In genomic region chr15:78846352-78846751, GRCm38 (mm10) we compare ENCODE assay signal across 13 mouse cellular contexts. TPM values are rescaled to one million over a fixed set of nuclear protein-coding genes. Genes with fewer than 3 reads are reported as not detected.
DNase-seq lines count a peak whose midpoint lies in the region; ATAC-seq and TF ChIP-seq lines count a peak whose summit lies in the region.
"Had no signal": no experiment of that assay in that cellular context is flagged by ENCODE, and none has a peak within 500 bp of the region (broad histone marks: within the 10 kb centered on the region; RNA-seq: fewer than 3 reads in every experiment).

No protein-coding gene starts in this region.

- H3K9me3 ChIP-seq in heart, embryonic 12.5 days (replicated peaks) = no peaks in the 10 kb centered on the region
- H3K9me3 ChIP-seq in heart, embryonic 11.5 days (replicated peaks; ENCODE audit: control insufficient read depth, low read length) = no peaks in the 10 kb centered on the region
- H3K9me3 ChIP-seq in kidney, embryonic 16.5 days (ENCODE audit: low read length) = no peaks in the 10 kb centered on the region
- H3K9me3 ChIP-seq in lung, postnatal 0 days (ENCODE audit: low read length) = no peaks in the 10 kb centered on the region
- H3K9me3 ChIP-seq in stomach, postnatal 0 days (ENCODE audit: control insufficient read depth, low read length) = no peaks in the 10 kb centered on the region
- H3K9me3 ChIP-seq: limb, embryonic 15.5 days; midbrain, embryonic 10.5 days had no signal

- H3K36me3 ChIP-seq in heart, embryonic 12.5 days = peaks cover 30% of the 10 kb centered on the region
- no peaks in the 10 kb centered on the region; the same call in 1 of the 2 replicates for H3K36me3 ChIP-seq in heart, embryonic 11.5 days (ENCODE audit: control insufficient read depth, insufficient read depth, low read length)
- H3K36me3 ChIP-seq in kidney, embryonic 16.5 days (ENCODE audit: insufficient read depth, low read length) = peaks cover 9% of the 10 kb centered on the region
- H3K36me3 ChIP-seq in lung, postnatal 0 days (ENCODE audit: insufficient read depth, low read length) = peaks cover 24% of the 10 kb centered on the region; the same call in 1 of the 2 replicates
- H3K36me3 ChIP-seq in stomach, postnatal 0 days (ENCODE audit: control insufficient read depth, insufficient read depth, low read length) = peaks cover 9% of the 10 kb centered on the region; the same call in 1 of the 2 replicates
- H3K36me3 ChIP-seq: midbrain, embryonic 10.5 days had no signal

- no peak for ATAC-seq in heart, embryonic 12.5 days (ENCODE audit: insufficient number of reproducible peaks, low FRiP score)
- ATAC-seq in heart, embryonic 11.5 days (replicated peaks; ENCODE audit: insufficient number of reproducible peaks, low FRiP score, low TSS enrichment) = no peak
- ATAC-seq in kidney, embryonic 16.5 days (ENCODE audit: low FRiP score, low TSS enrichment) = no peak
- ATAC-seq in lung, postnatal 0 days = no peak
- no peak for ATAC-seq in stomach, postnatal 0 days (ENCODE audit: low FRiP score, low TSS enrichment)

- no peak for TF ChIP-seq EP300 in lung, postnatal 0 days (IDR thresholded peaks at IDR 0.05)
- no peak for TF ChIP-seq EP300 in stomach, postnatal 0 days (optimal IDR thresholded peaks at IDR 0.05)

- no peak overlapping the region for H3K4me3 ChIP-seq in heart, embryonic 12.5 days
- no peak overlapping the region for H3K4me3 ChIP-seq in heart, embryonic 11.5 days (ENCODE audit: low read depth, low read length)
- no peak overlapping the region for H3K4me3 ChIP-seq in kidney, embryonic 16.5 days (ENCODE audit: low read length)
- H3K4me3 ChIP-seq in lung, postnatal 0 days (ENCODE audit: low read depth, low read length) = peak overlapping the region; percentile 76; the same call in 1 of the 2 replicates
- no peak overlapping the region for H3K4me3 ChIP-seq in stomach, postnatal 0 days (ENCODE audit: low read depth, low read length)
- H3K4me3 ChIP-seq: limb, embryonic 15.5 days; midbrain, embryonic 10.5 days had no signal

- no peak for DNase-seq in kidney, adult 8-10 months
- no peak for DNase-seq in lung, postnatal 0 days (ENCODE audit: low spot score)
- no peak for DNase-seq in lung, adult 18-20 months
- DNase-seq in stomach, postnatal 0 days (ENCODE audit: low spot score) = no peak
- no peak for DNase-seq in embryo, embryonic 10.5 days (ENCODE audit: low spot score)
- DNase-seq: cerebellum, adult 18-20 months; right cerebral cortex, postnatal 4 days had no signal

- TF ChIP-seq CTCF in lung, postnatal 0 days (IDR thresholded peaks at IDR 0.05) = no peak
- TF ChIP-seq CTCF in stomach, postnatal 0 days (IDR thresholded peaks at IDR 0.05; ENCODE audit: low read depth) = no peak

- peak overlapping the region; percentile 79 for H3K4me2 ChIP-seq in heart, embryonic 12.5 days
- H3K4me2 ChIP-seq in heart, embryonic 11.5 days = no peak overlapping the region
- H3K4me2 ChIP-seq in kidney, embryonic 16.5 days (replicated peaks; ENCODE audit: low read depth, low read length) = 0 out of 2 replicates have a peak overlapping the region, but pooled peaks have one; percentile 78
- peak overlapping the region; percentile 78 for H3K4me2 ChIP-seq in lung, postnatal 0 days (replicated peaks; ENCODE audit: low read depth, low read length)
- 0 out of 2 replicates have a peak overlapping the region, but pooled peaks have one; percentile 17 for H3K4me2 ChIP-seq in stomach, postnatal 0 days (replicated peaks; ENCODE audit: low read depth)
- H3K4me2 ChIP-seq: limb, embryonic 15.5 days had no signal

- WGBS in heart, embryonic 12.5 days = 79% methylated on average over 8 of the region's 8 CpGs
- WGBS in heart, embryonic 11.5 days (ENCODE audit: insufficient replicate concordance) = 72% methylated on average over 8 of the region's 8 CpGs
- WGBS in kidney, embryonic 16.5 days = 63% methylated on average over 8 of the region's 8 CpGs
- 59% methylated on average over 8 of the region's 8 CpGs for WGBS in lung, postnatal 0 days
- 69% methylated on average over 8 of the region's 8 CpGs for WGBS in stomach, postnatal 0 days

- 0 out of 2 replicates have a peak overlapping the region, but pooled peaks have one; percentile 37 for H3K9ac ChIP-seq in heart, embryonic 12.5 days
- H3K9ac ChIP-seq in heart, embryonic 11.5 days (ENCODE audit: low read depth, low read length) = no peak overlapping the region
- peak overlapping the region; percentile 31; the same call in 1 of the 2 replicates for H3K9ac ChIP-seq in kidney, embryonic 16.5 days (replicated peaks; ENCODE audit: low read length)
- H3K9ac ChIP-seq in lung, postnatal 0 days (replicated peaks; ENCODE audit: low read depth) = no peak overlapping the region
- H3K9ac ChIP-seq in stomach, postnatal 0 days (ENCODE audit: low read length) = peak overlapping the region; percentile 45; the same call in 1 of the 2 replicates
- H3K9ac ChIP-seq: limb, embryonic 15.5 days had no signal

- peaks cover 70% of the 10 kb centered on the region for H3K4me1 ChIP-seq in heart, embryonic 12.5 days (replicated peaks)
- H3K4me1 ChIP-seq in heart, embryonic 11.5 days (ENCODE audit: control insufficient read depth, insufficient read depth, low read length) = peaks cover 50% of the 10 kb centered on the region
- H3K4me1 ChIP-seq in kidney, embryonic 16.5 days (ENCODE audit: insufficient read depth, low read length) = peaks cover 48% of the 10 kb centered on the region
- peaks cover 35% of the 10 kb centered on the region for H3K4me1 ChIP-seq in lung, postnatal 0 days (ENCODE audit: insufficient read depth, low read depth, low read length)
- peaks cover 15% of the 10 kb centered on the region for H3K4me1 ChIP-seq in stomach, postnatal 0 days (replicated peaks; ENCODE audit: control insufficient read depth, insufficient read depth)

- H3K27ac ChIP-seq in heart, embryonic 12.5 days (ENCODE audit: poor library complexity, severe bottlenecking) = no peak overlapping the region
- H3K27ac ChIP-seq in heart, embryonic 11.5 days (ENCODE audit: low read depth, low read length) = no peak overlapping the region
- H3K27ac ChIP-seq in kidney, embryonic 16.5 days (ENCODE audit: low read length) = peak overlapping the region; percentile 96
- H3K27ac ChIP-seq in lung, postnatal 0 days (ENCODE audit: low read length) = peak overlapping the region; percentile 97
- peak overlapping the region; percentile 98 for H3K27ac ChIP-seq in stomach, postnatal 0 days (replicated peaks)
- H3K27ac ChIP-seq: limb, embryonic 15.5 days had no signal

- 0 out of 2 replicates have a peak, but pooled peaks cover under 1% of the 10 kb centered on the region for H3K27me3 ChIP-seq in heart, embryonic 12.5 days (replicated peaks)
- peaks cover 2% of the 10 kb centered on the region; the same call in 1 of the 2 replicates for H3K27me3 ChIP-seq in heart, embryonic 11.5 days (ENCODE audit: control insufficient read depth, insufficient read depth, low read length)
- H3K27me3 ChIP-seq in kidney, embryonic 16.5 days (ENCODE audit: insufficient read depth, low read length) = peaks cover 5% of the 10 kb centered on the region; the same call in 1 of the 2 replicates
- H3K27me3 ChIP-seq in lung, postnatal 0 days (replicated peaks; ENCODE audit: insufficient read depth, low read length) = no peaks in the 10 kb centered on the region
- no peaks in the 10 kb centered on the region for H3K27me3 ChIP-seq in stomach, postnatal 0 days (ENCODE audit: control insufficient read depth, insufficient read depth, low read length)

RNA-seq across cellular contexts. Expression of gene Cdc42ep1, which starts 3.9 kb away (rescaled TPM):
- polyA plus RNA-seq in heart, embryonic 12.5 days (2016; fragmentation: Nextera tagmentation; extraction: Ambion mirVana) = 40.5 and 40.8 TPM in 2 replicates
- polyA plus RNA-seq in heart, embryonic 11.5 days (2014; fragmentation: Nextera tagmentation; extraction: Ambion mirVana) = 24.1 and 29.7 TPM in 2 replicates
- 58.5 and 59.7 TPM in 2 replicates for polyA plus RNA-seq in kidney, embryonic 16.5 days (2015; fragmentation: Nextera tagmentation; extraction: Ambion mirVana)
- polyA plus RNA-seq in lung, postnatal 0 days (2015; fragmentation: Nextera tagmentation; extraction: Ambion mirVana) = 107 and 109 TPM in 2 replicates
- 37.7 and 45.4 TPM in 2 replicates for polyA plus RNA-seq in stomach, postnatal 0 days (2015; fragmentation: Nextera tagmentation; extraction: Ambion mirVana)

RNA-seq across cellular contexts. Expression of gene Lgals2, which starts 9.0 kb away (rescaled TPM):
- 0.84 TPM in 1 of 2 replicates, not detected in the other for polyA plus RNA-seq in heart, embryonic 12.5 days (2016; fragmentation: Nextera tagmentation; extraction: Ambion mirVana)
- 0.49 TPM in 1 of 2 replicates, not detected in the other for polyA plus RNA-seq in heart, embryonic 11.5 days (2014; fragmentation: Nextera tagmentation; extraction: Ambion mirVana)
- 0.54 and 0.77 TPM in 2 replicates for polyA plus RNA-seq in kidney, embryonic 16.5 days (2015; fragmentation: Nextera tagmentation; extraction: Ambion mirVana)
- 1.6 and 2.4 TPM in 2 replicates for polyA plus RNA-seq in lung, postnatal 0 days (2015; fragmentation: Nextera tagmentation; extraction: Ambion mirVana)
- 39.4 and 39.5 TPM in 2 replicates for polyA plus RNA-seq in stomach, postnatal 0 days (2015; fragmentation: Nextera tagmentation; extraction: Ambion mirVana)
- polyA plus RNA-seq: forebrain, embryonic 11.5 days; midbrain, embryonic 10.5 days had no signal

RNA-seq across cellular contexts. Expression of gene Gga1, which starts 30.6 kb away (rescaled TPM):
- 54.0 and 54.7 TPM in 2 replicates for polyA plus RNA-seq in heart, embryonic 12.5 days (2016; fragmentation: Nextera tagmentation; extraction: Ambion mirVana)
- 29.3 and 31.7 TPM in 2 replicates for polyA plus RNA-seq in heart, embryonic 11.5 days (2014; fragmentation: Nextera tagmentation; extraction: Ambion mirVana)
- polyA plus RNA-seq in kidney, embryonic 16.5 days (2015; fragmentation: Nextera tagmentation; extraction: Ambion mirVana) = 54.7 and 61.9 TPM in 2 replicates
- polyA plus RNA-seq in lung, postnatal 0 days (2015; fragmentation: Nextera tagmentation; extraction: Ambion mirVana) = 49.7 and 51.5 TPM in 2 replicates
- 35.6 and 39.3 TPM in 2 replicates for polyA plus RNA-seq in stomach, postnatal 0 days (2015; fragmentation: Nextera tagmentation; extraction: Ambion mirVana)

RNA-seq across cellular contexts. Expression of gene Card10, which starts 43.5 kb away (rescaled TPM):
- 6.1 and 7.5 TPM in 2 replicates for polyA plus RNA-seq in heart, embryonic 12.5 days (2016; fragmentation: Nextera tagmentation; extraction: Ambion mirVana)
- 3.7 and 4.2 TPM in 2 replicates for polyA plus RNA-seq in heart, embryonic 11.5 days (2014; fragmentation: Nextera tagmentation; extraction: Ambion mirVana)
- polyA plus RNA-seq in kidney, embryonic 16.5 days (2015; fragmentation: Nextera tagmentation; extraction: Ambion mirVana) = 9.9 and 10.6 TPM in 2 replicates
- polyA plus RNA-seq in lung, postnatal 0 days (2015; fragmentation: Nextera tagmentation; extraction: Ambion mirVana) = 7.5 and 8.3 TPM in 2 replicates
- 2.4 and 2.8 TPM in 2 replicates for polyA plus RNA-seq in stomach, postnatal 0 days (2015; fragmentation: Nextera tagmentation; extraction: Ambion mirVana)

RNA-seq across cellular contexts. Expression of gene Gm49510, which starts 53.1 kb away (rescaled TPM):
- 0.15 and 0.47 TPM in 2 replicates for polyA plus RNA-seq in heart, embryonic 12.5 days (2016; fragmentation: Nextera tagmentation; extraction: Ambion mirVana)
- polyA plus RNA-seq in heart, embryonic 11.5 days (2014; fragmentation: Nextera tagmentation; extraction: Ambion mirVana) = 0.23 and 0.47 TPM in 2 replicates
- 0.37 and 0.70 TPM in 2 replicates for polyA plus RNA-seq in kidney, embryonic 16.5 days (2015; fragmentation: Nextera tagmentation; extraction: Ambion mirVana)
- 0.10 and 0.42 TPM in 2 replicates for polyA plus RNA-seq in lung, postnatal 0 days (2015; fragmentation: Nextera tagmentation; extraction: Ambion mirVana)
- 0.27 and 0.28 TPM in 2 replicates for polyA plus RNA-seq in stomach, postnatal 0 days (2015; fragmentation: Nextera tagmentation; extraction: Ambion mirVana)
- polyA plus RNA-seq: midbrain, embryonic 10.5 days had no signal

Comparison
In these comparisons a context has a peak if more than half of its experiments do, and no peak if none do; other contexts are left out.
1. H3K9ac ChIP-seq: peak in heart, embryonic 12.5 days (single experiment), kidney, embryonic 16.5 days (single experiment) and stomach, postnatal 0 days (single experiment); none in heart, embryonic 11.5 days (single experiment) and lung, postnatal 0 days (single experiment).
2. H3K27ac ChIP-seq: peak in kidney, embryonic 16.5 days (single experiment), lung, postnatal 0 days (single experiment) and stomach, postnatal 0 days (single experiment); none in heart, embryonic 12.5 days (single experiment) and heart, embryonic 11.5 days (single experiment).
3. RNA of gene Lgals2, which starts 9.0 kb away (polyA plus RNA-seq): 39.4 to 39.5 TPM in stomach, postnatal 0 days; 1.6 to 2.4 TPM in lung, postnatal 0 days, 0.84 TPM in heart, embryonic 12.5 days, 0.54 to 0.77 TPM in kidney, embryonic 16.5 days and 0.49 TPM in heart, embryonic 11.5 days; every median in the first group is over 10 times any median in the second.